Mouse (Mus musculus): Measurements from ENCODE around the gene Il1rl1. TPM values are rescaled to one million over a fixed set of nuclear protein-coding genes. Genes with fewer than 3 reads are reported as not detected.
A peak's percentile ranks its signal among the peaks of the same experiment; 100 is the strongest.

The Il1rl1 gene
- total RNA-seq, 2 experiments from 2014 or later, result 0.26 to 0.83 TPM

GRCm38 (mm10) chr1:40437340-40437739 is 8.0 kb downstream of the Il1rl1 start:
- DNase-seq, result no peak

- no peak for DNase-seq
These were observed 10.1 kb downstream of the Il1rl1 start for GRCm38 (mm10) chr1:40439504-40439903.

DNA sequence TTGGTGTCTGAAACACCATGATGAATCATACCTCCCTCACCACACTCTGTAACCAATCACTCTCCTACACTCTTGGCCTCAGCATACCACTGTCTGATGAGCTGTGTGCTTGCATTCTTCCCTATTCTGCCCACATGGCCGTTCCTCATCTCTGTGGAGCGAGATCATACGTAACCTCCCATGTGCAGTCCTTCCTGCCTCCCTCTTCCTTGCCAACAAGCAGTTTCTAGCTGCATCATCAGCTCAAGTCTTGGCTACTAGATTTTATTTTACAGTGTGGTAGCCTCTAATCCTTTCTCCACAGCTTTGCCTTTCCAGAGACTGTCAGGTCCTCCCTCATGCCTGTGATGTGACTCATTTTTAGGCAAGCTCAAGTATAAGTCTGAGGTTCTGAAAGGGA is 15.4 kb downstream of the Il1rl1 start:
- no peak for DNase-seq

- peak; percentile 3 to 5 for DNase-seq
These were observed 36.4 kb downstream of the Il1rl1 start, which contains the start of gene Il18r1 for GRCm38 (mm10) chr1:40465477-40466430. TSS of gene Il18r1 (plus strand) at chr1:40465552.

- no peak for DNase-seq
These were observed 37.9 kb downstream of the Il1rl1 start for GRCm38 (mm10) chr1:40467306-40467705.

GRCm38 (mm10) chr1:40468805-40469204 is 39.4 kb downstream of the Il1rl1 start:
- DNase-seq, result no peak

DNA sequence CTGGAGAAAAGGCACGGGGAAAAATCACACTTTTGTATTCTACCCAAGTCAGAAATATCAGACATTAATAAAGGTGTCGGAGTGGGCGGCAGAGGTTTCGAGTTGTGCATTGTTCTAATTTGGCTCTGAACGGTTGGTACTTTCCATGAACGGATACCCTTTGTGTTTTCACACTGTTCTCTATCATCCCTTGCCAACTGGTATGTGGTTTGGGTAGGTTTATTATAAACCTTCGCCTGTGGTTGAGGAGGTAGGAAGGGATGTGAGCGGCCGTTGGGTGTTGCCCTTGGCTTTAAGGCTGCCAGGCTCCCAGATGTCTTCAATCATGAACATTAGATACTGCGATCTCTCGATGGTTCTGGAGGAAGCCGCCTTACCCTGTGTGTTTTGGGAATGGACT is 40.5 kb downstream of the Il1rl1 start:
- no peak for DNase-seq

DNA sequence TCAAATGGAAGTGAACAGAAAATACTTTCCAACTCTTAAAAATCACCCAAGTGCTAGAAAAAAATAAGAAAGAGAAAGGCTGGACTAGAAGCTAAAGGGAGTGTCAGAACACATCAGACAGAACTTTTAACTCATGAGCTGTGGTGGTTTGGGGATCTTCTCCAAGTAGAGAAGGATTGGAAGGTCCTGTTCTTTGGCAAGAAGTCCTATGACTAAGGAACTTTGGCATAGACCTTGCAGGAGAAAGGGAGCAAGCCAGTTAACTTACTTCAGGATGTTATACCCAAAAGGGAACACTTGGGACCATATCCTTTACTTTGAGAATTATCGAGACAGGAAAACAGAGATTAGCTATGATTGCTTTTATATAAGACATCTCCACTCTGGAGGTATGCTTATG is 43.0 kb downstream of the Il1rl1 start:
- DNase-seq, result no peak

DNA sequence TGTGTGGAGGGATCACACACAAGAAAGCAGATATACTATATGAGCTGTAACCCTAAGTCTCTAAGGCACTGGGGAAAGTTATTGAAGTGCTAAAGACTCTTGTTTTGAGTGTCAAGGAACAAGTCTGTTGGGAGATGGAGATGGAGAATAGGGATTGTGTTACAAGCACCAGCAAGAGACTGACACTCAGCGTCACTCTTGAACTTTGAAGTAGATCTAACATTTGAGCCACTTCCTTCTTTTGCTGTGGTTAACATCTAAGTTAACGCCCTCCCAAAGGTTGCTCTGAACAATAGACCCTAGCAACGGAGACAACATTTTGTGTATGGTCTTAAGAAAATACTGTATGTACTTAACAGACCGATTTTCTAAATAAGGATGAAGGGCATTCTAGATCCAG is 44.3 kb downstream of the Il1rl1 start:
- no peak for DNase-seq

GRCm38 (mm10) chr1:40474336-40474735 is 45.0 kb downstream of the Il1rl1 start:
- no peak for DNase-seq

DNA sequence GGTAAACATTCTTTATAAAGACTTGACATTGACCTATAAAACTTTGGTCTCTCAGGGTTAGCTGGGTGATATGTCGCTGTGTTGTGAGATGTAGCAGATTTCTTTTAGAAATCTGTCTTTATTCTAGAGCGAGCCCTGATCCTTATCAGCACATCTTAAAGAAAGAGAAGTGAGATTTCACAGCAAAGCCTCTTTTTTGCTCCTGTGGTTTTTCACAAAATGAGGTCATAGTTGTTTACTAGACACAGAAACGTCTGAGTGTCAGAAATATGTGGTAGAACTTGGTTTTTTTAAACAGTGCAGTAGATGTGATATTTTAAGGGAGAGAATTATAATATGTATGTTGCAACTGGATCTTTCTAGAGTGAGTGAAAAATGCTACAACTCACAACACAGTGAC is 46.3 kb downstream of the Il1rl1 start:
- no peak for DNase-seq

DNA sequence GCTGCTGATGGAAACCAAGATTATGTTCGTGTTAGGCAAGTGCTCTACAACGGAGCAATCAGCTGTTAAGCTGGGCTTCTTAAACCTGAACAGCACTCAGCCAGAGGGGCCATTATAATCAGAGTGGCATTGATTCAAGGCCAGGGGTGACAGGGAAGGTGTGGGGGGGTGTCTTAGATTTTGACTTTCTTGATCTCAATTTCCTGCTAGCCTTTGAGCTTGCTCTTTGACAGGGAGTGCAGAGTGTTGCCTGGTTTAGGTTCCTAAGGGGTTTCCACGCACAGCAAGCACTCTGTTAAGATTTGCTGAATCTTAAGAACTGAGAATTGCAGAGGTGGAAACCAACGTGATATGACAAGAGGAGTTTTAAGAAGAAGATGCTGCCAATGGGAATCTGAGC is 47.4 kb downstream of the Il1rl1 start:
- no peak for DNase-seq

DNA sequence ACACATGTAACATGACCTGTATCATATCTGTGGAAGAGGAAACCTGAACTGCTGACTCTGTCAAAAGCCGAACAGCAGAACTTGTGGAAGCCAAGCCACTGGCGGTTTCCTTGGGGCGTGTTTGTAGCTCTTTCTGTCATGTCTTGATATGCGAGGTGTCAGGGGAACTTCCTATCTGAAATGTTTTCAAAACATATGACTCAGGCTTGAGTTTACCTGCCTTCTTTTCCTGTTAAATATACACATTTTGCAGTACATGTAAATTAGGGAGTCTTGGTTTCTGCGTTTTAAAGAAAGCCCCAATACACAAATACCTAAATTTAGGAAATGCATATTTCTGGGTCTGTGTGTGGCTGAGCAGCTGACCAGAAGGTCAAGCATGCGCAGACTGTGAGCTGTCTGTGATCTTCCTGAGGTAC is 50.1 kb downstream of the Il1rl1 start:
- no peak for DNase-seq

DNA sequence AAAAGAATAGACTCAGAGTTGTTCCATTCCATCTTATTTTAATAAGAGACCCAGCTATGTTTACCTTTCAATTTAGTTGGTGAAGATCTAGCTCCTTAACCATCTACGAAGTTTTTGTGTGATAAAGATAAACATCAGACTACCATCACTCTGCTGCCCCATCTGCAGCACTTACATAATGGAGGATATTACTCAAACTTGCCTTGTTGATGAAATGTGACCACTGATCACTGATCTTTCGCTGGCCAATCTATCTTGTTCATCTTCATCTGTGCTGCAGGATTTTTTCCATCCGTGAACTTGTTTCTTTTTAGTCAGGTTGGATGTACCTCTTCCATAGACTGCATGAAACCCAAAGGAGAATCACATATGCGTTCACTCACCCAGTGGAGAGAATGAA is 65.2 kb downstream of the Il1rl1 start:
- DNase-seq, result no peak

GRCm38 (mm10) chr1:40499708-40500107 is 70.3 kb downstream of the Il1rl1 start:
- no peak for DNase-seq

DNA sequence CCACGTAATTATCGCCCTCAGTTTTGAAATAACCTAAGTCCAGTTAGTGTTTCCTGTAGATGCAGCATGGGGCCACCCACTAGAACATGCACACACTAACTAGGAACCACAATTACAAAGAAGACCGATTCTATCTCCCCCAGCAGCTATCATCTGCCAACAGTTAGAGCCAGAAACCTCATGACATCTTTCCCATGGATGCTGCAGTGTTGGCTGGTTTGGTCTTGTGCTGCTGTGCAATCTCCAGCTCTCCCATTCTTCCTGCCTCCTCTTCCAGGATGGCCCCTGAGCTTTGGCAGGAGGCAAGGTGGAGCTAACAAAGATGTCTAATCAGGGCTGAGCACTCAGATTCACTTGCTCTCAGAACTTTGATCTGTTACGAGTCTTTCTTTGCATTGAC is 71.8 kb downstream of the Il1rl1 start:
- no peak for DNase-seq

DNA sequence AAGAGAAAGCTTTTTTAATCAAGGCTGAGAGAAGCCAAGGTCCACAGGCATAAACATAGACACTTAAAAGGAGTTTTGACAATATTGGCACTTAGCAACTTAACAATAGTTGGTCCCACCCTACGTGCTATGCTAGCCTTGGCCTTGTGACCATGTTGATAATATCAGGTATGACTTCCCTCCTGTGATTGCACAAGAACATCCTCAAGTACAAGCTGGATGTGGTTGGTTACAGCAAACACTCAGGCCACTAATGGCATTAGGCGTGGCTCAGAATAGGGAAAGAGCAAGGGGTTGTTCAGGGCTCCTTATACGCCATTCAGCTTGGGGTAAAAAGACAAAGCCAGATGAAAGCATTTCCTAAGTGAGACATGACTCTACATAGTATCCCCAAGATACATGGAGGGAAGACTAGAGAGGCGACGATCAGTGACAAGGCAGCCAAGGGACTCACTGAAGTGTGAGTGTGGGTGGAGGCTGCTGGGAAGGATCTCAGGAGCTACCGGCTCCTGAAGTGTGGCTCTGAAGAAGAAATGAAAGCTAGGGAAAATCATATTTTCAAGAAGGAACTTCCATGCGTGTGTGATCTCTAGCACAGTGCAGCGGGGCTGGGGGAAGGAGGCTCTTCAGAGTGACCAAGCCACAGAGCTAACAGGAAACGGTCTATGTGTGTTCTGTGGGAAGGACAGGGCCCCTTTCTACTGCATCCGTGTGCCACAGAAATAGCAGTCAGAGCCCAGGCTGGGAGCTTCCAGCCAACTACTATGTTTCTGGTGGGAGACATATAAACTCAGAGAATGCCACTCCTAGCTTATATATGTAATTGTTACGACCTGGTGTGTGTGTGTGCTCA is 72.4 kb downstream of the Il1rl1 start:
- no peak for DNase-seq

- DNase-seq, result no peak
These were observed 75.2 kb downstream of the Il1rl1 start for GRCm38 (mm10) chr1:40504548-40504947.

Other genes starting within 250 kb of the Il1rl1 start
- gene Il1r1, start 204.5 kb upstream of the Il1rl1 start, total RNA-seq (2021), result 1 to 10 TPM; 4.5 TPM
- gene Il1rl2, start 105.0 kb upstream of the Il1rl1 start, total RNA-seq (2021), result 1 to 10 TPM; 1.6 to 2.2 TPM
- gene Il18r1, start 36.0 kb downstream of the Il1rl1 start, total RNA-seq (2021), result under 1 TPM in 1 of 2 experiments, not detected in 1; 0.46 TPM
- gene Il18rap, start 85.8 kb downstream of the Il1rl1 start, total RNA-seq (2021), result under 1 TPM in 1 of 2 experiments, not detected in 1; 0.20 TPM
- not detected for gene Slc9a4, start 150.5 kb downstream of the Il1rl1 start, total RNA-seq (2021)